Mouse (Mus musculus) heart, postnatal 0 days (tissue): ENCODE measurements around the gene Kdm5b.

Experiments
- CTCF ChIP-seq: IDR thresholded peaks from 2 replicates; pipeline ENCODE4 v1.5.1; 2016; ENCODE audit warnings: antibody characterized with exemption, control low read depth, low read depth
- EP300 ChIP-seq: IDR thresholded peaks from 2 replicates; pipeline ENCODE4 v1.6.1; 2016; ENCODE audit warnings: antibody characterized with exemption, low read depth

- no peak for TF ChIP-seq CTCF
- TF ChIP-seq EP300: no peak
These were observed 100.2 kb downstream of the Kdm5b start for GRCm38 (mm10) chr1:134660163-134660562.
